Mouse (Mus musculus): ENCODE data around the gene Gata1. TPM values are rescaled to one million over a fixed set of nuclear protein-coding genes. Genes with fewer than 3 reads are reported as not detected.
"Not testable (repeated sequence)": the region's sequence is repeated elsewhere in the genome, so short reads cannot be mapped to it uniquely, and the experiment has no call there.

Gene Gata1
- not detected for total RNA-seq (2021)
- long read RNA-seq, experiment 1, result 0 reads
- long read RNA-seq, experiment 2, result 0 reads

GRCm38 (mm10) chrX:7977892-7978291 lies at the start of gene Gata1:
Gene Gata1 (minus strand): TSS chrX:7978071.
- DNase-seq (ENCODE audit: low spot score in 2 of 2), result no peak

GRCm38 (mm10) chrX:8026811-8027210 lies 48.9 kb upstream of the Gata1 start:
- DNase-seq (ENCODE audit: low spot score in 2 of 2), result no peak

GRCm38 (mm10) chrX:8024795-8025194 lies 46.9 kb upstream of the Gata1 start:
- no peak for DNase-seq (ENCODE audit: low spot score in 2 of 2)

GRCm38 (mm10) chrX:8020111-8020778 lies 42.4 kb upstream of the Gata1 start:
- no peak for DNase-seq (ENCODE audit: low spot score in 2 of 2)

GRCm38 (mm10) chrX:8018286-8018685 lies 40.4 kb upstream of the Gata1 start, which contains the start of gene Glod5:
Gene Glod5 (minus strand): TSS chrX:8018492.
- DNase-seq (ENCODE audit: low spot score in 2 of 2), result no peak

- DNase-seq (ENCODE audit: low spot score in 2 of 2), result peak in 1 of 2 experiments; percentile 9
These were observed 39.3 kb upstream of the Gata1 start for GRCm38 (mm10) chrX:8017142-8017541.

- not testable (repeated sequence) for DNase-seq (ENCODE audit: low spot score in 2 of 2)
These were observed 37.8 kb upstream of the Gata1 start for GRCm38 (mm10) chrX:8015675-8016074.

- DNase-seq (ENCODE audit: low spot score in 2 of 2), result no peak
These were observed 35.9 kb upstream of the Gata1 start for GRCm38 (mm10) chrX:8013569-8014314.

- no peak for DNase-seq (ENCODE audit: low spot score in 2 of 2)
These were observed 35.3 kb upstream of the Gata1 start for GRCm38 (mm10) chrX:8013157-8013556.

- not testable (repeated sequence) for DNase-seq (ENCODE audit: low spot score in 2 of 2)
These were observed 31.5 kb upstream of the Gata1 start for GRCm38 (mm10) chrX:8009356-8009755.

GRCm38 (mm10) chrX:8008543-8008942 lies 30.7 kb upstream of the Gata1 start:
- DNase-seq (ENCODE audit: low spot score in 2 of 2), result no peak

- DNase-seq (ENCODE audit: low spot score in 2 of 2), result no peak
These were observed 25.1 kb upstream of the Gata1 start for GRCm38 (mm10) chrX:8002971-8003370.

- no peak for DNase-seq (ENCODE audit: low spot score in 2 of 2)
These were observed 24.1 kb upstream of the Gata1 start for GRCm38 (mm10) chrX:8002001-8002400.

GRCm38 (mm10) chrX:8000546-8001192 lies 22.8 kb upstream of the Gata1 start:
- no peak for DNase-seq (ENCODE audit: low spot score in 2 of 2)

GRCm38 (mm10) chrX:7993068-7993735 lies 15.3 kb upstream of the Gata1 start:
- no peak for DNase-seq (ENCODE audit: low spot score in 2 of 2)

GRCm38 (mm10) chrX:7992379-7993067 lies 14.7 kb upstream of the Gata1 start:
- no peak for DNase-seq (ENCODE audit: low spot score in 2 of 2)

GRCm38 (mm10) chrX:7981368-7981767 lies 3.5 kb upstream of the Gata1 start:
- DNase-seq (ENCODE audit: low spot score in 2 of 2), result no peak

- no peak for DNase-seq (ENCODE audit: low spot score in 2 of 2)
These were observed 6.6 kb downstream of the Gata1 start for GRCm38 (mm10) chrX:7971292-7971691.

- no peak for DNase-seq (ENCODE audit: low spot score in 2 of 2)
These were observed 9.0 kb downstream of the Gata1 start for GRCm38 (mm10) chrX:7968899-7969298.

- DNase-seq (ENCODE audit: low spot score in 2 of 2), result no peak
These were observed 9.6 kb downstream of the Gata1 start for GRCm38 (mm10) chrX:7968226-7968625.

Data from layer of hippocampus, postnatal 14 days (tissue).